In the genomic region with DNA sequence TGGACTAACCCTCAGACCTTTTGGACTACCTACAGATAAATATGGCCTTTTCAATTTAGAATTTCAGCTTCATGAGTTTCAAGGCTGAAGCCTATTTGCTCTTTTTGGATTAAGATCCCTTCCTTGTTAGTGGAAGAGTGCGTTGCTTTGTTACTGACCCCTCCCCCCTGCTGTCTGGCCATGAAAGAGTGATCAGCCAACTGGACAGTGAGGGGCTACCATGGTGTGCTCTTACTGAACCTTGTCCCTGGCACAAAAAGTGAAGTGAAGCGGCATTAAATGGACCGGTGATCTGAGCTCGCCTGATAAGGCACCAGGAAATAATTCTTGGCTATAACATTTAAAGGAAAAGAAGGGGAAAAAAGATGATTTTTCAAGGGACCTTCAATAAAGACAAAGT, we compare ENCODE assay signal across 14 mouse cellular contexts.
"Had no signal": no experiment of that assay in that cellular context is flagged by ENCODE, and none has a peak within 500 bp of the region (broad histone marks: within the 10 kb centered on the region; RNA-seq: fewer than 3 reads in every experiment).

No protein-coding gene starts in this region.

- H3K9me3 ChIP-seq: midbrain, embryonic 10.5 days; midbrain, embryonic 13.5 days; midbrain, embryonic 15.5 days; neural tube, embryonic 12.5 days; stomach, embryonic 15.5 days had no signal

- DNase-seq: lung, adult 18-20 months; lung, embryonic 14.5 days; lung, postnatal 10 days; lung, postnatal 4 days; right cerebral cortex, postnatal 14 days; thymus, adult 2 months; thymus, postnatal 25 days; thymus, postnatal 4 days had no signal

- ATAC-seq: midbrain, embryonic 13.5 days; midbrain, embryonic 15.5 days had no signal

- H3K27ac ChIP-seq: midbrain, embryonic 10.5 days; midbrain, embryonic 13.5 days; midbrain, embryonic 15.5 days; neural tube, embryonic 12.5 days; stomach, embryonic 15.5 days; stomach, postnatal 0 days had no signal

- H3K4me3 ChIP-seq: midbrain, embryonic 10.5 days; midbrain, embryonic 13.5 days; midbrain, embryonic 15.5 days; neural tube, embryonic 12.5 days; stomach, embryonic 15.5 days had no signal

- H3K4me1 ChIP-seq: midbrain, embryonic 13.5 days; midbrain, embryonic 15.5 days; neural tube, embryonic 12.5 days; stomach, embryonic 15.5 days had no signal

- H3K4me2 ChIP-seq: lung, embryonic 14.5 days; midbrain, embryonic 13.5 days; midbrain, embryonic 15.5 days; neural tube, embryonic 12.5 days; stomach, embryonic 15.5 days had no signal

- H3K9ac ChIP-seq: lung, embryonic 14.5 days; midbrain, embryonic 13.5 days; midbrain, embryonic 15.5 days; neural tube, embryonic 12.5 days; stomach, embryonic 15.5 days had no signal

- H3K36me3 ChIP-seq: midbrain, embryonic 10.5 days; midbrain, embryonic 13.5 days; midbrain, embryonic 15.5 days; neural tube, embryonic 12.5 days; stomach, embryonic 15.5 days had no signal

- H3K27me3 ChIP-seq: midbrain, embryonic 13.5 days; midbrain, embryonic 15.5 days; neural tube, embryonic 12.5 days; stomach, embryonic 15.5 days had no signal
